Mouse (Mus musculus) spleen, postnatal 36 days (tissue): ENCODE measurements around the gene Rnase13.

Source experiments
- DNase-seq, 2 experiments: peaks; one replicate each; pipeline ENCODE4 v3.0.0; 2022; ENCODE audit warnings: low spot score in 2 of 2, mixed read lengths in 1 of 2

Rnase13 gene

GRCm38 (mm10) chr14:51913062-51913959 lies 9.3 kb downstream of the Rnase13 start:
- DNase-seq: peak; percentile 72 to 75

- no peak for DNase-seq
These were observed 10.0 kb downstream of the Rnase13 start for GRCm38 (mm10) chr14:51912391-51913061.

GRCm38 (mm10) chr14:51911301-51911700 lies 11.3 kb downstream of the Rnase13 start:
- DNase-seq: no peak

- DNase-seq: no peak
These were observed 16.5 kb downstream of the Rnase13 start for GRCm38 (mm10) chr14:51906102-51906501.

GRCm38 (mm10) chr14:51904706-51905105 lies 17.9 kb downstream of the Rnase13 start:
- no peak for DNase-seq

GRCm38 (mm10) chr14:51903782-51904181 lies 18.8 kb downstream of the Rnase13 start:
- DNase-seq: no peak

GRCm38 (mm10) chr14:51902806-51903710 lies 19.5 kb downstream of the Rnase13 start:
- peak; percentile 46 to 59 for DNase-seq

- DNase-seq: no peak
These were observed 23.2 kb downstream of the Rnase13 start for GRCm38 (mm10) chr14:51899351-51899750.

GRCm38 (mm10) chr14:51896539-51897170 lies 25.9 kb downstream of the Rnase13 start:
- no peak for DNase-seq

GRCm38 (mm10) chr14:51896019-51896418 lies 26.6 kb downstream of the Rnase13 start:
- no peak for DNase-seq

GRCm38 (mm10) chr14:51895071-51895470 lies 27.5 kb downstream of the Rnase13 start:
- DNase-seq: no peak

GRCm38 (mm10) chr14:51893809-51894208 lies 28.8 kb downstream of the Rnase13 start:
- no peak for DNase-seq

GRCm38 (mm10) chr14:51893094-51893794 lies 29.3 kb downstream of the Rnase13 start:
- DNase-seq: no peak

- DNase-seq: no peak
These were observed 30.2 kb downstream of the Rnase13 start, which contains the start of gene Slc39a2 for GRCm38 (mm10) chr14:51892191-51892939. Gene Slc39a2 (plus strand): TSS chr14:51892889.

- DNase-seq: no peak
These were observed 32.7 kb downstream of the Rnase13 start for GRCm38 (mm10) chr14:51889833-51890232.

GRCm38 (mm10) chr14:51886051-51886450 lies 36.5 kb downstream of the Rnase13 start:
- DNase-seq: no peak

- DNase-seq: peak; percentile 94 to 96
These were observed 37.8 kb downstream of the Rnase13 start, which contains the start of gene Mettl17 for GRCm38 (mm10) chr14:51884598-51885331. Gene Mettl17 (plus strand): TSS chr14:51884842.

GRCm38 (mm10) chr14:51884031-51884544 lies 38.5 kb downstream of the Rnase13 start:
- DNase-seq: no peak

- peak; percentile 80 to 85 for DNase-seq
These were observed 39.0 kb downstream of the Rnase13 start for GRCm38 (mm10) chr14:51883527-51884030.
